Mouse (Mus musculus) spleen, adult 2 months (tissue): ENCODE data around the gene Nrxn1. TPM values are rescaled to one million over a fixed set of nuclear protein-coding genes. Genes with fewer than 3 reads are reported as not detected.

Source experiments
- DNase-seq, 2 experiments: peaks; one replicate each; pipeline versions ENCODE4 v3.0.0 to v3.0.0-alpha.2; 2012 to 2021; ENCODE audit warnings: low spot score in 2 of 2, low read depth in 1 of 2
- H3K27ac ChIP-seq: fragments of 200-500 bp; 2 replicates; pipeline ENCODE4 v1.5.1; 2012; ENCODE audit warnings: low read length, inconsistent platforms; ENCODE audit not compliant: insufficient read depth
- H3K27me3 ChIP-seq: fragments of 200-500 bp; 2 replicates; pipeline ENCODE4 v1.6.1; 2012; ENCODE audit warnings: mild to moderate bottlenecking, moderate library complexity, low read length, inconsistent platforms; ENCODE audit not compliant: control insufficient read depth, insufficient read depth
- H3K36me3 ChIP-seq: fragments of 200-500 bp; 2 replicates; pipeline ENCODE4 v1.6.1; 2012; ENCODE audit warnings: mild to moderate bottlenecking, low read length, inconsistent platforms; ENCODE audit not compliant: control insufficient read depth, insufficient read depth
- H3K4me1 ChIP-seq: fragments of 200-500 bp; 2 replicates; pipeline ENCODE4 v1.6.1; 2011; ENCODE audit warnings: inconsistent platforms; ENCODE audit not compliant: control insufficient read depth, insufficient read depth, insufficient read length
- H3K4me3 ChIP-seq: fragments of 200-500 bp; 2 replicates; pipeline ENCODE4 v1.5.1; 2011; ENCODE audit warnings: mild to moderate bottlenecking, inconsistent platforms; ENCODE audit not compliant: insufficient read depth, insufficient read length; ENCODE audit errors: extremely low read depth
- CTCF ChIP-seq: fragments of 200-500 bp; IDR thresholded peaks from 2 replicates; pipeline ENCODE4 v1.5.1; 2011; ENCODE audit warnings: mild to moderate bottlenecking, inconsistent platforms; ENCODE audit not compliant: insufficient read depth, insufficient read length, insufficient replicate concordance; ENCODE audit errors: extremely low read depth
- POLR2A ChIP-seq: fragments of 200-500 bp; IDR thresholded peaks from 2 replicates; pipeline ENCODE4 v1.6.1; 2011; ENCODE audit warnings: low read depth, low read length, inconsistent platforms
- WGBS: fragments of 180-500 bp; shearing (Covaris S2); methylation state at CpG from one replicate; pipeline ENCODE4 v1.1.7; 2018; 5-methylcytosine and 5-hydroxymethylcytosine counted together
- polyA plus RNA-seq: library from polyadenylated mRNA; depleted of rRNA; stranded (reverse); fragments of >200 nt; gene quantifications from 2 replicates; pipeline ENCODE4 v1.2.3, GENCODE M21; 2012; rRNA removed

The Nrxn1 gene
- polyA plus RNA-seq = 0.50 and 0.52 TPM in 2 replicates

DNA sequence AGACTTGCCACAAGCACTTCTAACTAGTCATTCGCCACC lies at the start of gene Nrxn1:
Nrxn1 (minus strand) TSS at position 30 of the 39 bp plus-strand sequence.
- H3K4me3 ChIP-seq = no peak within 1 kb of the TSS
- no peaks in the 10 kb centered on the region for H3K36me3 ChIP-seq
- 0% methylated on average over 1 of the region's 1 CpGs for WGBS
- H3K27ac ChIP-seq = no peak within 1 kb of the TSS
- H3K4me1 ChIP-seq = no peaks in the 10 kb centered on the region
- no peak for DNase-seq
- H3K27me3 ChIP-seq = no peaks in the 10 kb centered on the region
- no peak for TF ChIP-seq POLR2A
- TF ChIP-seq CTCF = no peak

- WGBS = 63% methylated on average over 3 of the region's 3 CpGs
These were observed 44.0 kb upstream of the Nrxn1 start for GRCm38 (mm10) chr17:91136859-91137258.

DNA sequence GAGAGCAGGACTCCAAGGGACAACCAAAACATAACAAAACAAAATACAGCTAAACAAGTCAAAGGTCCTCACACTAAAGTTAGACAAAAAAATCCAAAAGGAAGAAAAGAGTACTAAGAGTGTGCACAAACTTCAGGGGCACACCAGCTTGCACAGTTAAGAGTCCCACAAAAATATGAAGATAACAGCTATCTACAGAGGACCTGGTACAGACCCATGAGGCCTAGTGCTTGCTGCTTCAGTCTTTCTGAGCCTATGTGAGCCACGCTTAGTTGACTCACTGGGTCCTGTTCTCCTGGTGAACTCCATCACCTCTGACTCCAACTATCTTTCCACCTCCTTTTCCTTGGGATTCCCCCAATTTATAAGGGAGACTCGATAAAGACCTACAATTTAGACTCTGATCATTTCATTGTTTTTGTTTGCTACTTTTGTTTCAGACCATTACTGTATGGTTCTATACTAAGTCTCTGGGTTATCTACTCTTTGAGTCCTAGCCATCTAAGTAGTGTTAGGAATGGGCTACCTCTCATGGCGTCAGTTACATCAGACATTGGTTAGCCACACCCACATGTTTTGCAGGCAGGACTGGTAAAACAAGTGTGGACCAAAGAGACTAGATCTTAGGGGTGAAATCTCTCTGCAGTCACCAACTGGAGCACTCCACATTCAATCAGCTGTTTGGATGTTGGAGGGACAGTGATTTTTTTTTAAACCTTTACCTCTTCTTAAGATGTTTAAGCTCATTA lies 20.2 kb upstream of the Nrxn1 start:
- Histone ChIP-seq H3K27me3 (no peaks in the 10 kb centered on the region), H3K4me3 (no peak overlapping the region), H3K36me3 (no peaks in the 10 kb centered on the region), H3K4me1 (no peaks in the 10 kb centered on the region), H3K27ac (no peak overlapping the region)
- WGBS = 77% methylated on average over 3 of the region's 3 CpGs
- TF ChIP-seq CTCF = no peak
- no peak for TF ChIP-seq POLR2A
- no peak for DNase-seq

More at GRCm38 (mm10) chr17:91136859-91137258, 44.0 kb upstream of the Nrxn1 start:
- H3K4me1 ChIP-seq = no peaks in the 10 kb centered on the region
- H3K27ac ChIP-seq = no peak overlapping the region
- H3K27me3 ChIP-seq = no peaks in the 10 kb centered on the region
- H3K36me3 ChIP-seq = no peaks in the 10 kb centered on the region
- no peak overlapping the region for H3K4me3 ChIP-seq
- no peak for TF ChIP-seq POLR2A
- TF ChIP-seq CTCF = no peak
- DNase-seq = no peak

DNA sequence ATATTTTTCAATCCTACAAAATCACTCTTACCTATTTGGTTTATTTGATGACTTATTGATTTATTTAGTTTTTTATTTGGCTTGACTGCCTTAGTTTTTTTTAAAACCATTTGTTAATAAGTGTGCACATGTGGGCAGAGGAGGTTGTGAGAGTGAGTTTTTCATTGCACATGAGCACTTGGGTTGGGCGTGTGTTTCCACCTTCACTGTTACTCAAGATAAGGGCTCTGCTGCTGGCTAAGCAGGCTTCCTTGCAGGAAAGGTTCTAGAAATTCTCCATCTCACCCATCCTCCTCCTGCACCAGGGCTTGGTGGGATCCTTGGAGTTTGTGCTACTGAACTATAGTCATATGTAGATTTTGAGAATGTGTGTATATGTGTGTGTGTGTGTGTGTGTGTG lies 19.2 kb upstream of the Nrxn1 start:
- Histone ChIP-seq H3K4me1 (no peaks in the 10 kb centered on the region), H3K27ac (no peak overlapping the region), H3K36me3 (no peaks in the 10 kb centered on the region), H3K27me3 (no peaks in the 10 kb centered on the region), H3K4me3 (no peak overlapping the region)
- no peak for DNase-seq
- no peak for TF ChIP-seq POLR2A
- no peak for TF ChIP-seq CTCF
- 85% methylated on average over 1 of the region's 1 CpGs for WGBS

DNA sequence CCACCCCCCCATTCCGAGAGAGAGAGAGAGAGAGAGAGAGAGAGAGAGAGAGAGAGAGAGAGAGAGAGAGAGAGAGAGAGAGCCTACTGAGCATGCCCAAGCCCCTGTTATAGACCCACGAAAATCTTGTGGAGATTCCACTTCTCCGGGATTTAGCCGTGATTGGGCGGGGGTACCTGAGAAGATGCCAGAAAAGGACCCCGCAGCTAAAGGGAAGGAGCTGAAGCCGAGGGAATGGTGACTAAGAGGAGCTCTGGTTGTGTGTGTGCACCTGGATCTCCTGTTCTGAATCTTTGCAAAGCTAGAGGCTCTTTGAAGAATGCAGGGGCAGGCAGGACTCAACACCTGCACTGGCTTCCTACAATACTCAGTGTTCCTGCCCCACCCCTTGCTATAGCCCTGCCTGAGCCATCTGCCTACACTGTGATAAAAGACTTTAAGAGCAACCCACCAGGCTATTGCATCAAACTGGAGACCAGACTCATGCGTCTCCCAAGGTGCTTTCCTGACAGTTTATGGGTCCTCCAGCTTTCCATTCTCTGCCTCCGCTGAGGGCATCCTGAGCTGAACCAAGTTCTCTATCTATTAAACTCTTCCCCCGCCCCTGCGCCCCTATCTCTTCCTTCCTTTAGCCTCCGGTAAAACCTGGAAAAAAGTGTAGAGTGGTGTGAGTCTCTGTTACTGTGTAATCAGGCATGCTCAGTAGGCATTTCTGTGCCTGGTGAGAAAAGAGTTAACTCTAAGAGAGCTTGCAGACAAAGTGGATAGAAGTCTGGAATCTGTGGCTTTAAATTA lies 407 bp upstream of the Nrxn1 start:
- WGBS = 36% methylated on average over 12 of the region's 12 CpGs
- H3K27ac ChIP-seq = no peak overlapping the region
- H3K4me3 ChIP-seq = no peak overlapping the region
- H3K36me3 ChIP-seq = no peaks in the 10 kb centered on the region
- no peaks in the 10 kb centered on the region for H3K27me3 ChIP-seq
- TF ChIP-seq CTCF (no peak), POLR2A (no peak)
- no peaks in the 10 kb centered on the region for H3K4me1 ChIP-seq
- no peak for DNase-seq

DNA sequence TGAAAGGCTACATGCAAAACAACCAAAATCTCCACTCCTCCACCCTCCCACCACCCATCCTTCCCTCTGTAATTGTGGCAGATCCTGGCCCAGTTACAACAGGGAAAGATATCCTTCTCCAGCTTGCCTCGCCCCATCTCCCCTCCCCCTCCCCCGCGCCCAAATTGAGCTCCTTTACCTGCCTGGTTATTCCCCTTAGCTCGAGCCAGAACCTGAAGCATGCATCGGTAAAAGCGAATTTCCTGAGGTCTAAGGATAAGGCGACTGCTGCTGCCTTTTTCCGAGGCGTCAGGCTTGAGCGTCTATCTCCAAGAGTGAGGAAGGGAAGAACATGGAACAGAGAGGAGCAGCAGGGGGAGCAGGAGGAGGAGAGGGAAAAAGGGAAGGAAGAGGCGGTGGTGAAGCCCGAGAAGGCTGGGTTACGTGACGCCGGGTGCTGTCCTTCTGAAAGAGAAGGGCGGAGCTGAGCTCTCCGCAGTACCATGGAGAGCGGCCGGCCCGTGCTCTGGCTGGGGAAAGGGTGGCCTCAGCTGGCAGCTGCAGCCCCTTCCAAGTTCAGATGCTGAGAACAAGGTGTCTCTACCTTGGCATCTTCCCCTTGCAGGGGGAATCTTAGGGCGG lies 340 bp downstream of the Nrxn1 start:
- WGBS = 6% methylated on average over 21 of the region's 21 CpGs
- Histone ChIP-seq H3K27ac (no peak overlapping the region), H3K36me3 (no peaks in the 10 kb centered on the region), H3K4me1 (no peaks in the 10 kb centered on the region), H3K4me3 (no peak overlapping the region), H3K27me3 (no peaks in the 10 kb centered on the region)
- no peak for DNase-seq
- TF ChIP-seq CTCF (no peak), POLR2A (no peak)

- no peak for TF ChIP-seq POLR2A
- no peak for TF ChIP-seq CTCF
- Histone ChIP-seq H3K4me3 (no peak overlapping the region), H3K27ac (no peak overlapping the region), H3K36me3 (no peaks in the 10 kb centered on the region), H3K4me1 (no peaks in the 10 kb centered on the region), H3K27me3 (no peaks in the 10 kb centered on the region)
- 67% methylated on average over 1 of the region's 1 CpGs for WGBS
- DNase-seq = no peak
These were observed 2.2 kb downstream of the Nrxn1 start for GRCm38 (mm10) chr17:91090631-91091030.
